Mouse (Mus musculus) CD4-positive, CD25-positive, alpha-beta regulatory T cell, adult 4 months (primary cell): ENCODE results near the gene Cadm1. TPM values are rescaled to one million over a fixed set of nuclear protein-coding genes. Genes with fewer than 3 reads are reported as not detected.

ENCODE experiments used
- ATAC-seq: one replicate; pipeline ENCODE4 v1.8.0; 2017
- polyA plus RNA-seq, 2 experiments: library from polyadenylated mRNA; unstranded; fragments of 100-300 nt; shearing (Covaris generic); gene quantifications; one replicate each; pipeline ENCODE4 v1.2.1; 2017

Gene Cadm1
- polyA plus RNA-seq, 2 experiments from 2014 or later: 0.34 to 0.50 TPM

GRCm38 (mm10) chr9:47880171-47880570 lies 350.2 kb downstream of the Cadm1 start:
- ATAC-seq: no peak

GRCm38 (mm10) chr9:47882372-47882771 lies 352.4 kb downstream of the Cadm1 start:
- ATAC-seq: no peak

- no peak for ATAC-seq
Measured at GRCm38 (mm10) chr9:47891721-47892120, 361.7 kb downstream of the Cadm1 start.

GRCm38 (mm10) chr9:47892995-47893394 lies 363.0 kb downstream of the Cadm1 start:
- ATAC-seq: no peak

- no peak for ATAC-seq
Measured at GRCm38 (mm10) chr9:47894096-47894495, 364.1 kb downstream of the Cadm1 start.

- no peak for ATAC-seq
Measured at GRCm38 (mm10) chr9:47894661-47895060, 364.7 kb downstream of the Cadm1 start.

GRCm38 (mm10) chr9:47895121-47895520 lies 365.1 kb downstream of the Cadm1 start:
- no peak for ATAC-seq

- ATAC-seq: no peak
Measured at GRCm38 (mm10) chr9:47900734-47901133, 370.8 kb downstream of the Cadm1 start.

- ATAC-seq: no peak
Measured at GRCm38 (mm10) chr9:47903661-47904060, 373.7 kb downstream of the Cadm1 start.

GRCm38 (mm10) chr9:47904339-47904922 lies 374.5 kb downstream of the Cadm1 start:
- ATAC-seq: no peak

- ATAC-seq: no peak
Measured at GRCm38 (mm10) chr9:47906521-47906920, 376.5 kb downstream of the Cadm1 start.
